Mouse (Mus musculus) brain, embryonic 14.5 days (tissue): ENCODE measurements around the gene Tor1aip2.
"Not testable (repeated sequence)": the region's sequence is repeated elsewhere in the genome, so short reads cannot be mapped to it uniquely, and the experiment has no call there.

Experiments
- CTCF ChIP-seq: fragments of 200-500 bp; IDR thresholded peaks from 2 replicates; pipeline ENCODE4 v1.5.1; 2012; ENCODE audit warnings: inconsistent platforms, mild to moderate bottlenecking, moderate library complexity, borderline replicate concordance; ENCODE audit not compliant: insufficient read depth, insufficient read length; ENCODE audit errors: extremely low read depth
- POLR2A ChIP-seq: fragments of 200-500 bp; IDR thresholded peaks from 2 replicates; pipeline ENCODE4 v1.6.1; 2012; ENCODE audit warnings: mild to moderate bottlenecking, inconsistent platforms, borderline replicate concordance; ENCODE audit not compliant: poor library complexity, insufficient read depth, insufficient read length, severe bottlenecking; ENCODE audit errors: extremely low read depth

DNA sequence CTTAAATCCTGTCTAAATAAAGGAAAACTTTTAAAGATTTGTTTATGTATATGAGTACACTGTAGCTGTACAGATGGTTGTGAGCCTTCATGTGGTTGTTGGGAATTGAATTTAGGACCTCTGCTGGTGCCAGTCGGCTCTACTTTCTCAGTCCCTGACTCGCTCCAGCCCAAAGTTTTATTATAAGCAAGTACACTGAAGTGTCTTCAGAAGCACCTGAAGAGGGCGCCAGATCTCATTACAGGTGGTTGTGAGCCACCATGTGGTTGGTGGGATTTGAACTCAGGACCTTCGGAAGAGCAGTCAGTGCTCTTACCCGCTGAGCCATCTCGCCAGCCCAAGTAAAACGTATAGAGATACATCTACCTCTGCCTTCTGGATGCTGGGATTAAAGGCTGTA, 4.8 kb downstream of the Tor1aip2 start:
- TF ChIP-seq POLR2A, CTCF: not testable (repeated sequence)
